Mouse (Mus musculus): ENCODE measurements around the gene Msi1. TPM values are rescaled to one million over a fixed set of nuclear protein-coding genes. Genes with fewer than 3 reads are reported as not detected.
A peak's percentile ranks its signal among the peaks of the same experiment; 100 is the strongest.
"Not testable (repeated sequence)": the region's sequence is repeated elsewhere in the genome, so short reads cannot be mapped to it uniquely, and the experiment has no call there.

Msi1 gene
- polyA plus RNA-seq, 1 experiment from 2014 or later = 86.3 TPM

DNA sequence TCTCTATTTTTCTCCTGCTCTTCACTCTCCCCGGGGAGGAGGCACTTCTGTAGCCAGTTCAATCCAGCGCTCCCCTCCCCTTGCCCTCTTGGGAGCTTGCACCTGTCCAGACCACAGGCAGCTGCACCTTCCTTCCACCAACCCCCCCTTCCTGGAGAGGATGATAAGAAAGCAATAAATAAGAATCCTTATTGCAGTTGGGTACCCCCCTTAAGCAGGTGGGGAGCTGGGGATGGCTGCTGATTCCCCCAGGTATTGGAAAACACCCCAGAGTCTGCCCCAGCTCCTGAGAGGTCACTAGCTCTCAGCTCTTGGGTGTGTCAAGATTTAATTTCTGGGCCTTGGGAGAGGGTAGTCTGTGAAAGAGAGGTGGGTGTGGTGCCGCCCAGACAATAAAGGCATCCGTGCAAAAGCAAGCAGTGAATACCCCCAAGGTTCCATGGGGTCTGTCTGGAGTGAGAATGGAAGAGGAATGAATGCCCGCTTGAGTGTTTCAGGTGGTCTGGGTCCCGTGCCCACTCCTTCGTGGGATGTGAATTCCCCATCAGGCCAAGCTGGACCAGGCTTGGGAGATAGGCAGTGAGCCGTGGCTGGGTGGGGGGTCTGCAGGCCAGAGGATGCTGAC lies 6.5 kb downstream of the Msi1 start:
- H3K9me3 ChIP-seq = no peaks in the 10 kb centered on the region
- peaks cover 93% of the 10 kb centered on the region for H3K36me3 ChIP-seq (replicated peaks)
- 10% methylated on average over 8 of the region's 8 CpGs for WGBS

GRCm38 (mm10) chr5:115436421-115437124 lies 7.2 kb downstream of the Msi1 start:
- Histone ChIP-seq H3K4me3 (peak overlapping the region; percentile 97), H3K27ac (replicated peaks) (peak overlapping the region; percentile 100), H3K9me3 (no peaks in the 10 kb centered on the region), H3K27me3 (replicated peaks; ENCODE audit: low read depth, poor library complexity, severe bottlenecking) (no peaks in the 10 kb centered on the region), H3K4me1 (peaks cover 98% of the 10 kb centered on the region), H3K36me3 (replicated peaks) (peaks cover 98% of the 10 kb centered on the region)
- under 1% methylated on average over 43 of the region's 43 CpGs for WGBS
- peak; percentile 96 for DNase-seq (ENCODE audit: low spot score)

More for the DNA sequence above, 6.5 kb downstream of the Msi1 start:
- peak; percentile 37 for DNase-seq (ENCODE audit: low spot score)
- no peaks in the 10 kb centered on the region for H3K27me3 ChIP-seq (replicated peaks; ENCODE audit: low read depth, poor library complexity, severe bottlenecking)
- peak overlapping the region; percentile 97 for H3K4me3 ChIP-seq
- H3K4me1 ChIP-seq = peaks cover 100% of the 10 kb centered on the region
- H3K27ac ChIP-seq (replicated peaks) = peak overlapping the region; percentile 100

- peak overlapping the region; percentile 97 for H3K4me3 ChIP-seq
- peaks cover 90% of the 10 kb centered on the region for H3K4me1 ChIP-seq
- no peaks in the 10 kb centered on the region for H3K9me3 ChIP-seq
- WGBS = 29% methylated on average over 7 of the region's 7 CpGs
- H3K36me3 ChIP-seq (replicated peaks) = peaks cover 98% of the 10 kb centered on the region
- no peaks in the 10 kb centered on the region for H3K27me3 ChIP-seq (replicated peaks; ENCODE audit: low read depth, poor library complexity, severe bottlenecking)
- no peak for DNase-seq (ENCODE audit: low spot score)
- H3K27ac ChIP-seq (replicated peaks) = peak overlapping the region; percentile 100
These were observed 8.0 kb downstream of the Msi1 start for GRCm38 (mm10) chr5:115437242-115437944.

DNA sequence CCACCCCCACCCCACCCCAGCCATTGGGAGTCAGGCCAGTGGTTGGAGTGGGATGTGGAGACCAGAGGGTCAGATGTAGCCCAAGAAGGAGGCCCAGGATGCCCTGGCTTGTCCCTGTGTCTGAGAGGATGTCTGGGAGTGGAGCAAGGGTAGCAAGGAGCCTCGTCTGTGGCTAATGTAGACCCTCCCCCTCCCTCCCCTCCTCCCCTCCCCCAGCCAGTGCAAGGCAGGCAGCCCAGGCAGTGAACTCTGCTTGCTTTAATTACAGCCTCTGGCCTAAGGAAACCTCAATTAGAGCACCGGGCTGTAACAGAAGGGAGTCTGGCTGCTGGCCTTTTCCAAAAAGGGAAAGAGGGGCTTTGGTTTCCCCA lies 8.5 kb downstream of the Msi1 start:
- Histone ChIP-seq H3K27me3 (replicated peaks; ENCODE audit: low read depth, poor library complexity, severe bottlenecking) (no peaks in the 10 kb centered on the region), H3K27ac (replicated peaks) (peak overlapping the region; percentile 100), H3K9me3 (no peaks in the 10 kb centered on the region), H3K36me3 (replicated peaks) (peaks cover 98% of the 10 kb centered on the region), H3K4me1 (peaks cover 84% of the 10 kb centered on the region), H3K4me3 (peak overlapping the region; percentile 97)
- WGBS = 0% methylated on average over 2 of the region's 2 CpGs
- peak; percentile 88 for DNase-seq (ENCODE audit: low spot score)

GRCm38 (mm10) chr5:115438667-115439066 lies 9.3 kb downstream of the Msi1 start:
- no peaks in the 10 kb centered on the region for H3K27me3 ChIP-seq (replicated peaks; ENCODE audit: low read depth, poor library complexity, severe bottlenecking)
- peaks cover 77% of the 10 kb centered on the region for H3K4me1 ChIP-seq
- H3K9me3 ChIP-seq = no peaks in the 10 kb centered on the region
- peak overlapping the region; percentile 100 for H3K27ac ChIP-seq (replicated peaks)
- peak overlapping the region; percentile 97 for H3K4me3 ChIP-seq
- 13% methylated on average over 7 of the region's 7 CpGs for WGBS
- H3K36me3 ChIP-seq (replicated peaks) = peaks cover 98% of the 10 kb centered on the region
- DNase-seq (ENCODE audit: low spot score) = peak; percentile 62

DNA sequence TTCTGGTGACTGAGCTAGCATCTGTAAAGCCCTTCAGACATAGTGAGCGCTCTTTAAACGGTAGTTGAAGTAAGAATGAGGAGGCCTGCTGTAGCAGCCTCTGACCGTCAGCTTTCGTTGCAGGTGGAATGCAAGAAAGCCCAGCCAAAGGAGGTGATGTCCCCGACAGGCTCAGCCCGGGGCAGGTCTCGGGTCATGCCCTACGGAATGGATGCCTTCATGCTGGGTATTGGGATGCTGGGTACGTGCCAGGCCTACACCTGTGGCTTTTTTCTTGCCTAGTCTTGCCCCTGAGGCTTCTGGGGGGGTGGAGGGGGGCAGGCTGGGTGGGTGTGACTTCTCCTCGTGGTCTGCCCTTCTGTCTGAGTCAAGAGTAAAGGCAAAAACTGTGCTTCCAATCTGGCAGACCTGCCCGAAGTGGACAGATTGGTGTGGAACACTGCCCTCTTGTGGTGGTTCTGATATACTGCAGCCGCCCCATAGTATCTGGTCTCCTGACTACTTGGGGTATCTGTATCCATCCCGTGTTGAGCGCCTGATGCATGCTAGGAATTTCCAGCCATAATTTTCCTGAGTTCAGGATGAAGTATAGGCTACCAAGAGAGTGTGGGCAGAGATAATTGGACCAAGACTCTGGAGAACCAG lies 11.9 kb downstream of the Msi1 start:
- Histone ChIP-seq H3K27ac (replicated peaks) (peak overlapping the region; percentile 68), H3K4me1 (peaks cover 56% of the 10 kb centered on the region), H3K9me3 (no peaks in the 10 kb centered on the region), H3K27me3 (replicated peaks; ENCODE audit: low read depth, poor library complexity, severe bottlenecking) (no peaks in the 10 kb centered on the region), H3K36me3 (replicated peaks) (peaks cover 99% of the 10 kb centered on the region), H3K4me3 (peak overlapping the region; percentile 27; the same call in 1 of the 2 replicates)
- DNase-seq (ENCODE audit: low spot score) = peak; percentile 86
- 35% methylated on average over 14 of the region's 14 CpGs for WGBS

DNA sequence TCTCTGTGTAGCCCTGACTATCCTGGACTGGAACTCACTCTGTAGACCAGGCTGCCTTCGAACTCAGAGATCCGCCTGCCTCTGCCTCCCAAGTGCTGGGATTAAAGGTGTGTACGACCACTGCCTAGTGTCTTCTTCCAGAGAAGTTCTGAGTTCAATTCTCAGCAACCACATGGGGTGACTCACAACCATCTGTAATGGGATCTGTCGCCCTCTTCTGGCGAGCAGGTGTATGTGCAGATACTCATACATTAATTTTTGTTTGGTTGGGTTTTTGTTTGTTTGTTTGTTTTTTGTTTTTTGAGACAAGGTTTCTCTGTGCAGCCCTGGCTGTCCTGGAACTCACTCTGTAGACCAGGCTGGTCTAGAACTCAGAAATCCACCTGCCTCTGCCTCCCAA lies 13.3 kb downstream of the Msi1 start:
- not testable (repeated sequence) for H3K4me3 ChIP-seq; H3K9me3 ChIP-seq; H3K27ac ChIP-seq (replicated peaks); H3K27me3 ChIP-seq (replicated peaks; ENCODE audit: low read depth, poor library complexity, severe bottlenecking); DNase-seq (ENCODE audit: low spot score)
- peaks cover 43% of the 10 kb centered on the region for H3K4me1 ChIP-seq
- 74% methylated on average over 5 of the region's 5 CpGs for WGBS
- peaks cover 99% of the 10 kb centered on the region for H3K36me3 ChIP-seq (replicated peaks)

DNA sequence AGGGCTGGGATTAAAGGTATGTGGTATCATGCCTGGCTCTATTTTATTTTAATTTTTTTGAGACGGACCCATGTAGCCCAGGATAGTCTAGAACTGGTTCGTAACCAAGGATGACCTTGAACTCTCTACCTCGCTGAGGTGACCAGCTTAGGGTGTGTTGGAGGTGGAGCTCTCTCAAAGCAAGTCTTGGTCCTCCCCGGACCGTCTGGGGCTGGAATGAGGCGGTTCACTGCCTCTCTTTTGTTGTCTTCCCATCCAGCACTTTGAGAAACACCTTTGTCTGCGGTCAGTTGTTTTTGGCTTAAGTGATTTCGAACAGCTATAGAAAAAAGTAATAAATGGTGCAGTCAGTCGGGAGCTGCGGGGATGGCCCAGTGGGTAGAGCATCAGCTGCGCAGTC lies 14.7 kb downstream of the Msi1 start:
- H3K36me3 ChIP-seq (replicated peaks) = peaks cover 99% of the 10 kb centered on the region
- no peaks in the 10 kb centered on the region for H3K27me3 ChIP-seq (replicated peaks; ENCODE audit: low read depth, poor library complexity, severe bottlenecking)
- peaks cover 28% of the 10 kb centered on the region for H3K4me1 ChIP-seq
- 92% methylated on average over 11 of the region's 11 CpGs for WGBS
- no peak overlapping the region; the same call in 1 of the 2 replicates for H3K27ac ChIP-seq (replicated peaks)
- no peak overlapping the region for H3K4me3 ChIP-seq
- DNase-seq (ENCODE audit: low spot score) = no peak
- no peaks in the 10 kb centered on the region for H3K9me3 ChIP-seq

DNA sequence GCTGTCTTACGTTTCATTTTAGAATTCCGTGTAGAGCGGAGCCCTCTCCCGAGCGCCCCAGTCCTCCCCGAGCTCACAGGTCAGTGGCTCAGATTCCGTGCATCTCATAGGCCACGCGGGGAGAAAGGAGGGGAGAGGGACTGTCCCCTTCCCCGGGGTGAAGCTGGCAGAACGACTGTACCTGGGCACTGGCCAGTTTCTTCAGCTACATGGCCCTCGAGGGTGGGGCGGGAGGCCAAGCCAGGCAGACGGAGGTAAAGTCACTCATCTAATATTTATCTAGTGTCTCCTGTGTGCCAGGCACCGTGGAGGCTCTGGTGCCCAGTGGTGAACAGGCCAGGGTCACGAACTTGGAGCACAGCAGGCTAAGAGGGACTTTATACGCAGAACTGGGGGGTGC lies 17.7 kb downstream of the Msi1 start:
- Histone ChIP-seq H3K4me1 (0 out of 2 replicates have a peak, but pooled peaks cover 6% of the 10 kb centered on the region), H3K27me3 (replicated peaks; ENCODE audit: low read depth, poor library complexity, severe bottlenecking) (no peaks in the 10 kb centered on the region), H3K27ac (replicated peaks) (no peak overlapping the region), H3K4me3 (no peak overlapping the region), H3K9me3 (no peaks in the 10 kb centered on the region), H3K36me3 (replicated peaks) (peaks cover 99% of the 10 kb centered on the region)
- no peak for DNase-seq (ENCODE audit: low spot score)
- 89% methylated on average over 17 of the region's 17 CpGs for WGBS

- Histone ChIP-seq H3K4me1 (0 out of 2 replicates have a peak, but pooled peaks cover 6% of the 10 kb centered on the region), H3K9me3 (no peaks in the 10 kb centered on the region), H3K27ac (replicated peaks) (no peak overlapping the region), H3K4me3 (no peak overlapping the region), H3K27me3 (replicated peaks; ENCODE audit: low read depth, poor library complexity, severe bottlenecking) (no peaks in the 10 kb centered on the region), H3K36me3 (replicated peaks) (peaks cover 99% of the 10 kb centered on the region)
- DNase-seq (ENCODE audit: low spot score) = no peak
- 86% methylated on average over 3 of the region's 3 CpGs for WGBS
These were observed 19.8 kb downstream of the Msi1 start for GRCm38 (mm10) chr5:115449247-115449646.

DNA sequence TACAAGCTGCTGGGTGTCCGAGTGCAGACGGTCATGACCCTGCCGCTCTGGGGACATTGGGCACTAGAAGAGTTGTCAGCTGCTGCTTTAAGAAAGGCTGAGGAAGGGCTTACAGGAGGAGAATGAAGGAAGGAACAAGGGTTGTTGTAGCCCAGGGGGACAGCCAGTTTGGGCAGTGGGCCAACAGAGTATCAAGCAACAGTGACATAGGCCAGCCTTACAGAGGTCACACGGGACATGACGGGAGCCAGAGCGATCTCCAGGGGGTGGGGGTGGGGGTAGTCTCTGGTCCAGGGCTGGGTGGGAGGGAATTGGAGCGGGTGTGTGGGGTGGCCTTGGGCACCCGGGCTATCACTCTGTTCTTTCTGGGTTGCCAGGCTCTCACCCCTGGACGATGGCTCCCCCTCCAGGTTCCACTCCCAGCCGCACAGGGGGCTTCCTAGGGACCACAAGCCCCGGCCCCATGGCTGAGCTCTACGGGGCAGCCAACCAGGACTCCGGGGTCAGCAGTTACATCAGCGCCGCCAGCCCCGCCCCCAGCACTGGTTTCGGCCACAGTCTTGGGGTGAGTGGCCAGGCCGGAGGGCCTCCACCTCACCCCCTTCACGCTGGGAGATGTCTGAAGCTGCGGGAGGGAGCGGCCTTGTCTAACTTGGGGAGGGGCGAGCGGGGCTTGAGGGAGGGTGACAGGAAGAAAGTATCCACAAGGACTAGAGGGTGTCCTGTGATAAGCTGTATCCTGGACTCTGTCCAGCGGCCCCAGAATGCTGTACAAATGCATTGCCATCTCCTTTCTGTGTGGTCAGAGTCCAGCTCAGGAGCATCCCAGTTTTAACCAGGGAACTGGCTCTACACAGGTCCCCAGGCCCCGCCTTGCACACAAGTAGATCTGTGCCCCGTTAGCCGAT lies 21.3 kb downstream of the Msi1 start:
- no peak overlapping the region for H3K27ac ChIP-seq (replicated peaks)
- peaks cover 94% of the 10 kb centered on the region for H3K36me3 ChIP-seq (replicated peaks)
- H3K27me3 ChIP-seq (replicated peaks; ENCODE audit: low read depth, poor library complexity, severe bottlenecking) = no peaks in the 10 kb centered on the region
- H3K4me1 ChIP-seq = peaks cover 5% of the 10 kb centered on the region; the same call in 1 of the 2 replicates
- no peak overlapping the region for H3K4me3 ChIP-seq
- no peaks in the 10 kb centered on the region for H3K9me3 ChIP-seq
- 95% methylated on average over 27 of the region's 27 CpGs for WGBS
- no peak for DNase-seq (ENCODE audit: low spot score)
